Mouse (Mus musculus) heart, postnatal 25 days (tissue): ENCODE measurements around the gene Daam1. TPM values are rescaled to one million over a fixed set of nuclear protein-coding genes. Genes with fewer than 3 reads are reported as not detected.

ENCODE experiments used
- DNase-seq: peaks from one replicate; pipeline ENCODE4 v3.0.0; 2022; ENCODE audit warnings: low spot score
- intact Hi-C: fragments of 180-260 bp; cut with DNase I; formaldehyde crosslinking; loops from one replicate; pipeline ENCODE4 v1.15.1; 2025
- total RNA-seq, 2 experiments: library from RNA; stranded (reverse); gene quantifications; 2 replicates each; pipeline ENCODE4 v1.2.3; 2021

The Daam1 gene
- total RNA-seq, 2 experiments from 2014 or later, result 78.6 to 79.5 TPM

GRCm38 (mm10) chr12:71886941-71887340 is 56.1 kb downstream of the Daam1 start:
- no peak for DNase-seq
- intact Hi-C loops, result loop anchor here (10.0 kb wide), 1 partner anchor 1458 kb away; no protein-coding TSS in a partner anchor

GRCm38 (mm10) chr12:71888370-71888769 is 57.5 kb downstream of the Daam1 start:
- intact Hi-C loops, result loop anchor here (10.0 kb wide), 1 partner anchor 1456 kb away; no protein-coding TSS in a partner anchor

GRCm38 (mm10) chr12:71889266-71889665 is 58.4 kb downstream of the Daam1 start:
- intact Hi-C loops, result loop anchor here (10.0 kb wide), 1 partner anchor 1456 kb away; no protein-coding TSS in a partner anchor
- no peak for DNase-seq

More at GRCm38 (mm10) chr12:71888370-71888769, 57.5 kb downstream of the Daam1 start:
- DNase-seq, result peak; percentile 54

DNA sequence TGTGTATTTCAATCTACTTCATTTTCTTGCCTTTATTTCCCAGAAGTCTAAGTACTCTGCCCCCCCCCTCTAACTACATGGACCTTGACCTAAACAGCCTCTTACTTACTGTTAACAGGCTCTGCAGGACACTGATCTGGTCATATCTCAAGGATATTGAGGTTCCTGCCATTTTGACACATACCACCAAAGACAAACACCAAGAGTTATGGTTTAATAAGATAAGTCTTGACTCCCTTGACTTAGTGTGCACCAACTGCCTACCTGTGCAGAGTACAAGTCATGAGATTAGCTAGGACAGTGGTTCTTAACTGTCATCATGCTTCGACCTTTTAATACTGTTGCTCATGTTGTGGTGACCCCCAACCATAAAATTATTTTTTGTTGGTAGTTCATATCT is 59.4 kb downstream of the Daam1 start:
- DNase-seq, result no peak
- intact Hi-C loops, result no loop called here

DNA sequence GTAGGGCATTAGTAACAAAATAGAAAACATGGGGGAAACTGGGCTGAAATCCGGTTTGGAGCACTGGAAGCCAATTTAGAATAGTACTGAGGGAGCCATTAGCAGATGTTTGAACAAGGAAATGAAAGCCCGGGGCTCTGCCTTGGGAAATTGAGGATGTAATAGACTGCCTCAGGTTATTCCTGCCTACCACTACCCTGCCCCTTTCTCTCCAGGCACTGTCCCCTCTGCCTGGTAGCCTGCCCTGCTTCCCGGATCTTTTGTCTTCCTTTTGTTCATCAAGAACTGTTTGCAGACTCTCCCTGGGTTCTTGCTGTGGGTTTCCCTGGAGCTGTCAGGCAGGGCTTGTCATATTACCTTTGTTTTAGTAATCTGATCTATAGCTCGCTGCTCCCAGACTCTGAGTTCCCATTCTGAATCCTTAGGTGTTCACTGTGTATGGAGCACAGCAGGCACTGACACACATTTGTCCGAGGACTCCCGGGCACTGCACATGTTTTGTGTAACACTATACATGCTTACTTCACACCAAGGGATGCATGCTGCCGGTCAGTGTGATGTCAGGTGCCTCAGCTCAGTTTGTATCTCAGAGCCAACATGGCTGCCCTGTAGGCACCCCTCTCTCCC is 61.0 kb downstream of the Daam1 start:
- intact Hi-C loops, result no loop called here

DNA sequence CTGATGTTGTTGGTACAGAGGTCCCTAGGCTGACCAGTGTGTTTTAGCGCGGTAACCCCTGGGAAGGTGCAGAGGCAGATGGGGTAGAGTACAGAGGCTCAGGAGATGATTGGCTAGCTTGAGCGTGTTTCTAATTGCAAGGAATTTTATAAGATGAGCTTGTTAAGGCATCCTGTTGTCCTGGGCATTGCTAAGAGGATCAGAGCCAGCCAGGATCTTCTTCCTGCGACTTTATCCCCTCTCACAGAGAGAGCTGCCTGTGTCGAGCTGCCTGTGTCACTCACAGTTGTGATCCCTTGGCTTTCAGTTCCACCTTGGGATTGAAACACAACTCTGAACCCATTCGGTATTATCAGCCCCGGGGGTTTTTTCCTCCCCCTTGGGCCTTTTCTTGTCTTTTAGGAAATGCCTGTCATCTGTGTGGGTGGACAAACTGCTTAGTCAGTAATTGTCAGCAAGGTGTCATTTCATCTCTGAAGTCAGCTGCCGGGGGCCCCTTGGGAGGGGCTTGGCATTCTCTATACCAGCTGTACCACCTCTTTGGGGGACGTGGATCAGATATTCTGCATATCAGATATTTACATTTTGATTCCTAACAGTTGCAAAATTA is 62.2 kb downstream of the Daam1 start:
- intact Hi-C loops, result no loop called here
- DNase-seq, result no peak

More for the DNA sequence above, 61.0 kb downstream of the Daam1 start:
- DNase-seq, result no peak

DNA sequence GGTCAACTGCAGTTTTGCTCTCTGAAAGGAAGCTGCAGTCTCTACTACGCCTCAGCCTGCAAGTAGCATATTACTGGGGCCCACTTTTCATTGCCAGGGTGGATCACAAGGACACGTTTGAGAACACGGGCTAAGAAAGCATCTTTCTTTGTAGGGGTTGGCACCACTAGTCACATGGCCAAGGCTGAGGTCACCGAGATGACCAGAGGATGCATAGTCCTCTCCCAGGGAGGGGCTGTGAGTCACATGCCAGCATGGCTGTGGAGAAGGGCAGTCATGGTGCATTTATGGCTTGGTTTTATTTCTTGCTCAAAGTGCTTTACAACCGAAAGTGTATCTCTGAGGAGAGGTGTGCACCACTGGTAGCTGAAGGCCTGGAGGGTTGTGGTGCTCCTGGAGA is 67.4 kb downstream of the Daam1 start:
- intact Hi-C loops, result loop anchor here (5.0 kb wide), 1 partner anchor 79 kb away; no protein-coding TSS in a partner anchor
- DNase-seq, result no peak

- no peak for DNase-seq
- intact Hi-C loops, result loop anchor here (5.0 kb wide), 1 partner anchor 78 kb away; no protein-coding TSS in a partner anchor
Measured at GRCm38 (mm10) chr12:71898666-71899520, 68.0 kb downstream of the Daam1 start.

GRCm38 (mm10) chr12:71899566-71899965 is 68.7 kb downstream of the Daam1 start:
- no peak for DNase-seq
- intact Hi-C loops, result loop anchor here (5.0 kb wide), 1 partner anchor 78 kb away; no protein-coding TSS in a partner anchor

GRCm38 (mm10) chr12:71901211-71901610 is 70.3 kb downstream of the Daam1 start:
- intact Hi-C loops, result no loop called here
- no peak for DNase-seq

GRCm38 (mm10) chr12:71901859-71902258 is 71.0 kb downstream of the Daam1 start:
- intact Hi-C loops, result no loop called here
- DNase-seq, result no peak

DNA sequence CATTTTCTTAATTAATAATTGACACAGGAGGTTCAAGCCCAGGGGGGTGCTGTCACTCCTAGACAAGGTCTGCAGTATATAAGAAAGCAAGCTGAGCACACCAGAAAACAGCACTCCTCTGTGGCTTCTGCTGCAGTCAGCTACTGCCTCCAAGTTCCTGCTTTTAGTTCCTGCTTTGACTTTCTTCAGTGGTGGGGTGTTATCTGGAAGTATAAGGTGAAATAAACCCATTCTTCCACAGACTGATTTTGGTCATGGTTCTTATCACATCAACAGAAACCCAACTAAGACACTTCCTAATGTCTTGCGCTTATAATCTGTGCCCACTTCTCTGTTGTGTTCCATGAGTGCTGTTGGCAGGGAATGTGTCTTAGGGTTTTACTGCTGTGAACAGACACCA is 71.4 kb downstream of the Daam1 start:
- no peak for DNase-seq
- intact Hi-C loops, result no loop called here

DNA sequence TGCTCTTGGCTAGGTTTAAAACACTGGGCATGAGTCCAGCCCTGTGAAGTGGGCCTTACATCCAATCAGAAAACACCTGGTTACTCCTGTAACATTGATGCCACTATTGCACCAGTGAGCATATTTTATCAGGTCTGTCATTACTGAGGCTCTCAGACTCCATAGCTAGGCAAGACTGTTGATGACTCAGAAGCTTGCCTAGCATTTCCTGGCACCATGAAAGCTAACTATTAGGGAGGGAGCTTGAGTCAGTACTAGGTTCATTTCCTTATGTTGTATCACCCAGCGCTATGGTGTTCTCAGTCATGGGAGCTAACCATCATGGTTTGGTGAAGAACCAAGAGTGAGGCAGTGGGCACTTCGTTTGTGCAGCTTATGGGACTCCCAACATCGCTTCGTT is 72.3 kb downstream of the Daam1 start:
- no peak for DNase-seq
- intact Hi-C loops, result no loop called here

GRCm38 (mm10) chr12:71904310-71904709 is 73.4 kb downstream of the Daam1 start:
- intact Hi-C loops, result no loop called here
- DNase-seq, result no peak

- intact Hi-C loops, result no loop called here
Measured at GRCm38 (mm10) chr12:71904926-71905325, 74.0 kb downstream of the Daam1 start.

GRCm38 (mm10) chr12:71905640-71906320 is 74.9 kb downstream of the Daam1 start:
- DNase-seq, result no peak
- intact Hi-C loops, result no loop called here

More at GRCm38 (mm10) chr12:71904926-71905325, 74.0 kb downstream of the Daam1 start:
- DNase-seq, result no peak

DNA sequence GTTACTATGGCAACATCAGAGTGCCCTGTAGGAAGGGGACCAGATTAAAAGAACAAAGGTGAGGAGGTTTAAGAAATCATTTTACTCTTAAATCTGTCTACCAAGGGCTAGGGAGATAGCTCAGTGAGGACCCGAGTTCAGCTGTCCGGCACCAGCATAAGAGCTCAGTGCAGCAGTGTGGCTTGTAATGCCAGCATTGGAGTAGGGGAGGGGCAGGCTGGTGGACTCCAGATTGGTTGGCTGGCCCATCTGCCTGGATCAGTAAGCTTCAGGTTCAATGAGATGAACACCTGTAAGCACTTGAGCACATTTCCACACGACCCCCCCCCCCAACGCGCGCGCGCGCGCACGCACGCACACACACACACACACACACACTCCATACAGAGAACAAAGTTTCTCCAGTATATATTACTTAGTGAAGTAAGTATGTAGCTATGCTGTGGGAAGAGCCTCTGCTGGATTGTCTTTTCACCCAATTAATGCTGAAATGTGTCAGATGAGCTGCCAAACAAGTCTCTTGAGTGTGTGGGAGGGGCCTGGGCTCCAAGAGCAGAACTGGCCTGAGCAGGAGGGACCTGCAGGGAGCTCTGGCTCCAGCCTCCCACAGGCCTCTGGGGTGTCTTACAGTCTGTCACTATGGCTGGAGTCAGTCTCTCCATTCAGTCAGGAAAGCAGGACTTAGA is 75.8 kb downstream of the Daam1 start:
- intact Hi-C loops, result no loop called here
- no peak for DNase-seq

GRCm38 (mm10) chr12:71908984-71909383 is 78.1 kb downstream of the Daam1 start:
- intact Hi-C loops, result no loop called here
- DNase-seq, result no peak

GRCm38 (mm10) chr12:71910246-71910645 is 79.4 kb downstream of the Daam1 start:
- no peak for DNase-seq
- intact Hi-C loops, result no loop called here
